Mouse (Mus musculus) induced T-regulatory cell, adult 2 months (primary cell): ENCODE results near the gene Gm21797.
"Not testable (repeated sequence)": the region's sequence is repeated elsewhere in the genome, so short reads cannot be mapped to it uniquely, and the experiment has no call there.

Source experiments
- DNase-seq: peaks from one replicate; pipeline ENCODE4 v3.0.0-alpha.2; 2012; ENCODE audit warnings: low read depth

The Gm21797 gene

GRCm38 (mm10) chrY:40775665-40776064 is at the start of gene Gm21797:
Gm21797 (minus strand) TSS chrY:40775765.
- not testable (repeated sequence) for DNase-seq

GRCm38 (mm10) chrY:40804614-40805013 is 29.0 kb upstream of the Gm21797 start, which contains the start of gene Gm20795:
Gm20795 (plus strand) TSS chrY:40804914.
- not testable (repeated sequence) for DNase-seq
